Mouse (Mus musculus): ENCODE measurements around the gene Eml2.

DNA sequence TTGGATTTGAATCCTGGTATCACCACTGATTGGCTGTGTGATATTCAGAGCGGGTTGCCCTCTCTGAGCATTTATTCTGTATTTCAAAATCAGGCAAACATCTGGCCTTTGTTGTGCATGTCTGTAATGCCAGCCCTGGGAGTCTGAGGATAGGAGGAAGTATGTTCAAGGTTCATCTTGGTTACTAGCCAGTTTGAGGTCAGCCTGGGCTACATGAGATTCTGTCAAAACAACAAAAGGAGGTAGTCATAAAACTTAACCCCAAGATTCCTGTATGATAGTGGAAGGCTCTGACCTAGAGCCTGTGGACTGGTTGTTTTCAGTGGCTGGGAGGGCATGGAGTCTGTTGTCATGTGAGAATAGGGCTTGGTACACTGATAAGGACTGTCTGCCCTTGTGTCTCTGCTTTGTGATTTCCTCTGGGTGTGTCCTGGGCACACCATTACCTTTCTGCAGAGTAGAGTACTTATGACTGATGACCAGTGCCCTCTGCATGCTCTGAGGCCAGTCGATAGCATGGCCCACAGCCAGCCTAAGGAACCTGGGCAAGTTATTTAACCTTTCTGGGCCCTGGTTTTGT lies 59.0 kb downstream of the Eml2 start:
- TF ChIP-seq ZNF384 (IDR thresholded peaks at IDR 0.05; ENCODE audit: low read depth, low read length), result no peak
- TF ChIP-seq HCFC1 (IDR thresholded peaks at IDR 0.05; ENCODE audit: borderline replicate concordance, insufficient read depth, low read length), result no peak
